Mouse (Mus musculus) heart, adult 8-10 months (tissue): Measurements from ENCODE around the gene Cdh4. TPM values are rescaled to one million over a fixed set of nuclear protein-coding genes. Genes with fewer than 3 reads are reported as not detected.

ENCODE experiments used
- DNase-seq: peaks from one replicate; pipeline ENCODE4 v3.0.0; 2022; ENCODE audit warnings: low spot score
- total RNA-seq, 4 experiments: library from RNA; stranded (reverse); gene quantifications; 2 replicates each; pipeline ENCODE4 v1.2.4; 2022

The Cdh4 gene
- total RNA-seq, 4 experiments from 2014 or later, result 5.2 to 7.5 (median 6.1) TPM

GRCm38 (mm10) chr2:179937091-179937490 lies 494.9 kb downstream of the Cdh4 start:
- no peak for DNase-seq

GRCm38 (mm10) chr2:179941696-179942095 lies 499.5 kb downstream of the Cdh4 start:
- DNase-seq, result no peak

- DNase-seq, result no peak
These were observed 502.8 kb downstream of the Cdh4 start for GRCm38 (mm10) chr2:179945051-179945450.

- no peak for DNase-seq
These were observed 504.3 kb downstream of the Cdh4 start for GRCm38 (mm10) chr2:179946496-179946895.

- DNase-seq, result no peak
These were observed 505.4 kb downstream of the Cdh4 start for GRCm38 (mm10) chr2:179947607-179948006.

- DNase-seq, result no peak
These were observed 506.6 kb downstream of the Cdh4 start for GRCm38 (mm10) chr2:179948820-179949219.
